Mouse (Mus musculus): ENCODE results near the gene Ccnk.

The Ccnk gene

GRCm38 (mm10) chr12:108187541-108188091 lies 8.2 kb downstream of the Ccnk start:
- no peak for DNase-seq (ENCODE audit: low spot score in 2 of 2)

GRCm38 (mm10) chr12:108193878-108194277 lies 14.5 kb downstream of the Ccnk start:
- no peak for DNase-seq (ENCODE audit: low spot score in 2 of 2)

- DNase-seq (ENCODE audit: low spot score in 2 of 2): no peak
These were observed 16.4 kb downstream of the Ccnk start for GRCm38 (mm10) chr12:108195761-108196160.

DNA sequence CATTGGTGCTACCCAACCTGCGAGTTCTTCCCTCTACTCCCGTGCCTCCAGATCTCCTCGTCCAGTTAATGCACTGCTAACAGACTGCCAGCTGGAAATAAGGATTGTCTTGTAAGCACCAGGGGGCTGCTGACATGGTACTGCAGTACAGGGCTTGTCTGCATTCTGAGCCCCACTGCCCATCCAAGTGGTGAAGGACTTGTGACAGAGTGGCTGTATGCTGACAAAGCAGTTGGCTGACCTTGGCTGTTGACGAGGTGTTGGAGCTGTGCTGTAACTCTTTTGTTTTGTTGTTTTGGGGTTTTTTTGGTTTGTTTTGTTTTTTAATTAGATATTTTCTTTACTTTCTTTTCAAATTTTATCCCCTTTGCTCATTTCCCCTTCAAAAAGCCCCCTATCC lies 19.1 kb downstream of the Ccnk start:
- no peak for DNase-seq (ENCODE audit: low spot score in 2 of 2)

DNA sequence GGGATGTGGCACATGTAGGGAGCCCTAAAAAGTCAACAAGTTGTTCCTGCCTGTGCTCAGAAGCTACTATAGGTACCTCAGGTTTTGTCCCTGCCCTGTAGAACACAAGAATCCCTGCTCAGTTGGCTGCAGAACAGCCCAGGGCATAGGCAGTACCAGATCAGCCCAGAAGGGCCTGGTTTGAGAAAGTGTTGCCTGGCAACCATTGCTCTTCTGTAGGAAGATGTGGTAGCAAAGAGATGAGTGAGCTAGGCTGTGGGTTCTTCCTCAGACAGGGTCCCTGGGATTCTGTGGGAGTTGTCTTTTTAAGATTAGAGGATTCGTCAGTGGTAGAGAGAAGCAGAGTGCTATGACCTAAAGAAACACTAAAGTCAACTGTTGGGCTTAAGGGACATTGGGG lies 20.7 kb downstream of the Ccnk start:
- DNase-seq (ENCODE audit: low spot score in 2 of 2): no peak

- DNase-seq (ENCODE audit: low spot score in 2 of 2): no peak
These were observed 24.5 kb downstream of the Ccnk start for GRCm38 (mm10) chr12:108203895-108204294.

- no peak for DNase-seq (ENCODE audit: low spot score in 2 of 2)
These were observed 25.6 kb downstream of the Ccnk start for GRCm38 (mm10) chr12:108204978-108205377.

DNA sequence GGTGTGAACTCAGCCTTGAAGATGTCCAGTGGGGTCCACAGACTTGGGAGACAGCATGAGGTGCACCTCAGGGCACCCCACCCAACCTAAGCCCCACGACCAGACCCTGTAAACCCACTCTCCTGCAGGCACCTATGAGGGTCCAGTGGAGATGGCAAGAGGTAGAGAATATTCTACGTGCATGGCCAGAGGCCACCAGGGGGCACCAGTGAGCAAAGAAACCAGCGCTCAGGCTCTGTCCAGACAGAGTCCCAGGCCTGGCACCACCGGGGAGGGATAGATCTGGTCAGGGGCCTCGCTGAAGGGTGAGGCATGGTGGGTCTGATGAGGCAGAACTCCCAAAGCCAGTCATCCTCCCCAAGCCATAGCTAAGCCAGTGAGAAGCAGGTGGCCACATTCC lies 27.3 kb downstream of the Ccnk start:
- DNase-seq (ENCODE audit: low spot score in 2 of 2): peak in 1 of 2 experiments; percentile 71

- DNase-seq (ENCODE audit: low spot score in 2 of 2): no peak
These were observed 28.8 kb downstream of the Ccnk start for GRCm38 (mm10) chr12:108208216-108208615.

DNA sequence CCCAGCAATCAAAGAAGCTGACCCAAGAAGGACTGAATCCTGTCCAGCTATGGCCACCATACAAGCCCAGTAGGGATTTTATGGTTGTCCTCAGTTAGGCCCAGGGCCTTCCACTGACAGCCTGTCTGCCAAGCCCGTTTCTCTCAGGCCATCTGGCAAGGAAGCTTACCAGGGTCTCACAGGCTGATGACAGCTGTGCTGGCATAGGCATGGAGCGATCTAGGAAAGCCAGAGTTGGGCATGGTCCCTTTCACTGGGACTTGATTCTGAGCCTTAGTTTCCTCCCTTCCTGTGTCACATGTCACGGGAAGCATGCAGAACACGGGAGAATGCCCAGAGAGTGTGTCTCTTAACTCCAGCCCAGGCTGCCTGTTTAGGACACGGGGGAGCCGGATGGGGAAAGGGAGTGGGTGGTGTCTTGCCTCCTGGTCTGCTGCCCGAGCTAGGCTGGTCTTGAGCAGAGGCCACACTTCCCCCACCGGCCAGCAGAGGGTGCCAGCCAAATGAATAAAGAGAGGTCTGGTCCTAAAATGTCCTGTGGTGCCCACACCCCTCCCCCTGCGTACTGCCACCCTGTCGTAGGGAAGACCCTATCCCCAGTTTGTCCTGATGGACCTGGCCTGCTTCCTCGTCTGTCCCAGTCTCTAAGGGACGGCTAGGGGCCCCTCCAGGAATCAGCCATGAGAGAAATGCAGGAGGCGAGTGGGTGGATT lies 29.5 kb downstream of the Ccnk start:
- peak in 1 of 2 experiments; percentile 71 for DNase-seq (ENCODE audit: low spot score in 2 of 2)

GRCm38 (mm10) chr12:108210623-108211022 lies 31.2 kb downstream of the Ccnk start:
- no peak for DNase-seq (ENCODE audit: low spot score in 2 of 2)

DNA sequence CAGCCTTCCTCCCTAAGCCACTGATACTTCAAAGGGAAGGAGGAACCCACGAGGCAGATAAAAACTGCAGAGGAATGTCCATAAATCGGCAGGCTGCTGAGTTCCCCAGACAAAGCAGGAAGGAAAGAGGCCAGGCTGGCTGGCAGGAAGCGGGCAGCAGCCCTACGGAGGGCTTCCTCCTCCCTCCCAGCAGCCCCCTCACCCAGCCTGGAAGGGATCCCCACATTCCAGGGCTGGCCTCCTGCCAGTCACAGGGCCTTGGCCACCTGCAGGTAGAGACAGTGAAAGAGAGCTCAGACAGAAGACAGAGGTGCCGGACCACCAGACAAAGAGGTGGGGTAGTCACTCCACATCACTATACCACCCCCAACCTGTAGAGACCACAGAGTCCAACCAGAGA lies 32.7 kb downstream of the Ccnk start:
- DNase-seq (ENCODE audit: low spot score in 2 of 2): no peak

DNA sequence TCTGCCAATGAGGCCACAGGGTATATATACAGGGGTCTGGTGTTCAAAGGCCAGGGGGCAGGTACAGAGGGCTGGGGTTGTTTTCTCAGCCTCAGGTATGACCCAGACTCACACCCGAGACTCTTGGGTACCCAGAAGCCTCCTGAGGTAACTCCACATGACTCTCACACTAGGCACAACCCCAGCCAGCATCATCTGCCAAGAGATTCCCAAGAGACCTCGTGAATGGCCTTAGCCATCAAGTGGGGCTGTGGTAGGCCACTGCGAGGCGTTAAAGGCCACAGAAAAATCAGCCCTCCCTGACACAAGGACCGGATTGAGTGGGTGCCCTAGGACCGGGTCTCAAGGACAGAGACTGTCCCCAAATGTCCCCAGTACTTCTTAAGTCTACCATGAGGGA lies 33.1 kb downstream of the Ccnk start:
- DNase-seq (ENCODE audit: low spot score in 2 of 2): no peak

DNA sequence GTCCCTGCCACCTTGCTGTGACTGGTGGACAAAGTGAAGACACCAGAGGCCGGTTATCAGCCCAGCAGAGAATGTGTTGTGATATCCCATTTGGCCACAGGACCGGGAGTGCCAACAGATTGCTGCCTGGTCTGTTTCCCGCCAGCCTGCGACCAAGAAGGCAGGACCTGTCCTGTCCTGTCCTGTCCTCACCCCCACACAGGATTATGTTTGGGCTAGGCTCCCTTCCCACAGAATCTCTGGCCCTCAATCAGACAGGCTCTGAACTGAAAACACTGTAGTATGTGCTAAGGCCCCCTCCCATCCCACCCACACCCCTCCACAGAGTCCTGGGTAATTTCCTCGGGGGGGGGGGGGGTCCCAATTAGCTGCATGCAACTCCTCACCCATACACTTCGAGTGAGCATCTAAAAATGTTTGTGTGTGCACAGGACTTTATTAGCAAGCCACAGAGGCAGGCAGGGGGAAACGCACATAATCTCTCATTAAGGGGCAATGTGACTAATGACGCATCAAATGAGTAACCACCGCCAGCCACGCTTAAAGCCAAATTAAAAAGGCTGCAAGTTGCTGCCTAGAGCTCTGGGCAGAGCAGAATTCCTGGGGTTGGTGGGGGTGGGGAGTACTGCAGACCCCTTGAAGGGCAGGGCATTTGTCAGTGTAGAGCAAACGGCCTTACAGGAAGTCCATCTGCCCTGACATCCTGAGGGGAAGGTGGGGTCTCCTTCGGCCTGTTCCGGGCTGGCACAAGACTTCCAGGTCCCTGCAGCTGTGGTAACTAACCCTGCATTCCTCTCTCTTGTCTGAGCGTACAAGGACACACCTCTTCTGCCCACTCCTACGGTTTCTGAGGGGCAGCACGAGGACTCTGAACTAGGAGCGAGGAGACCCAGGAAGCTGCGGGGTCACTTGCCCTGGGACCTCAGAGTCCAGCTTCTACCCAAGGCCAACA lies 34.0 kb downstream of the Ccnk start:
- no peak for DNase-seq (ENCODE audit: low spot score in 2 of 2)

- DNase-seq (ENCODE audit: low spot score in 2 of 2): no peak
These were observed 35.7 kb downstream of the Ccnk start for GRCm38 (mm10) chr12:108215090-108215489.

- DNase-seq (ENCODE audit: low spot score in 2 of 2): no peak
These were observed 37.4 kb downstream of the Ccnk start for GRCm38 (mm10) chr12:108216611-108217370.

GRCm38 (mm10) chr12:108217572-108217971 lies 38.2 kb downstream of the Ccnk start:
- DNase-seq (ENCODE audit: low spot score in 2 of 2): peak in 1 of 2 experiments; percentile 57

- no peak for DNase-seq (ENCODE audit: low spot score in 2 of 2)
These were observed 39.8 kb downstream of the Ccnk start for GRCm38 (mm10) chr12:108219163-108219562.

- no peak for DNase-seq (ENCODE audit: low spot score in 2 of 2)
These were observed 40.6 kb downstream of the Ccnk start for GRCm38 (mm10) chr12:108219825-108220616.

DNA sequence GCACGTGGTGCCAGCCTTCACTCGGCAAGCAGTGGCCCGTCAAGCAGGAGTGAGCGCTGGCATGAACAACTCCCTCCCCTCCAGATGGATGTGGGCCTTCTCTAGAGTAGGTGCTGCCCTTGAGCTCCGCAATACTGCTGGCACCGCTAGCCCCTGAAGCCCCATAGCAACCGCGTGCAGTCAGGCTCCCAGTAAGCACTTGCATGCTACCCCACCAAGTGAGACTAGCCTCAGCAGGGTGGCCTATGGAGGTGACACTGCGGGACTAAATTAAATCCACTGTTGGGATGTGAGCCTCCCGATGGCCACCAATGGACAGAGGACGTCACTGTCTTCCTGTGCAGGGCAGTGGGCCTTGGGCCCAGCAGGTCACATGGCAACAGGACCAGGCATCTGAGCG lies 41.2 kb downstream of the Ccnk start:
- DNase-seq (ENCODE audit: low spot score in 2 of 2): no peak

DNA sequence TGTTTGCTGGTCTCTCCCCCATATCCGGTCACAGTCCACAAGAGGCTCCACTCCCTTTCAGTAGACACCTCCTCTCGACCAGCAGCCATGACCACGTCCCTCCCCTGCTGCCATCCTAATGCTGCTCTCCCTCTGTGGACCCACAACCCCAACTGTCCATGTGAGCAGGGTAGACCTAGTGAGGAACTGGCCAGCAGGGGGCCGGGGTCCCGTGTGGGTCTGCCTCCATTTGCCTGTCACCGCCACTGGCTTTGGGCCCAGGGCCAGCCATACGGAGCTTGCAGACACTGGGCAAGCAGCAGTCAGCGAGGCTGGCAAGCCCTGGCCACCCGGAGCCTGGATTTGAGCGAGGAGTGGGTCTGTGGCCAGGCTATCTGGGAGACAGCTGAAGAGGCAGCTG lies 41.8 kb downstream of the Ccnk start:
- no peak for DNase-seq (ENCODE audit: low spot score in 2 of 2)

All from frontal cortex, postnatal 10 days (tissue).